Mouse (Mus musculus) heart, adult 11 months (tissue): ENCODE results near the gene Cers2.

ENCODE experiments used
- DNase-seq: peaks from one replicate; pipeline ENCODE4 v3.0.0; 2022

The Cers2 gene

GRCm38 (mm10) chr3:95290156-95290555 lies 24.4 kb upstream of the Cers2 start:
- no peak for DNase-seq

GRCm38 (mm10) chr3:95291041-95291440 lies 23.6 kb upstream of the Cers2 start:
- DNase-seq, result no peak

DNA sequence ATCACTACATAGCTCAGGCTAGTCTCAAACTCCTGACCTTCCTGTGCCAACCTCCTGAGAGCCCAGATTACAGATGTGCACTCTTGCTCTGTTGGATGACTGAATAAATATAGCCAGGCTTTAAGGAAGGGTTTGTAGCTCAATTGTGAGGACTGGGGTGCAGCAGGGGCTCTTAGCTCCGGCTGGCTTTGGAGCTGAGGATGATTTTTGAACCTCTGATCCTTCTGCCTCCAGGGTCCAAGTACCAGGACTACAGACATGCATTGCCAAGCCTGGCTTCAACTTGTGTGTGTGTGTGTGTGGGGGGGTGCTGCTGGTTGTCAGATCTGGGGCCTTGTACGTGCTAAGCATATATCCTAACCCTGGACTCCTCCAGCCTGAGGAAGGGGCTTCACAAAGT lies 21.7 kb upstream of the Cers2 start:
- DNase-seq, result no peak

DNA sequence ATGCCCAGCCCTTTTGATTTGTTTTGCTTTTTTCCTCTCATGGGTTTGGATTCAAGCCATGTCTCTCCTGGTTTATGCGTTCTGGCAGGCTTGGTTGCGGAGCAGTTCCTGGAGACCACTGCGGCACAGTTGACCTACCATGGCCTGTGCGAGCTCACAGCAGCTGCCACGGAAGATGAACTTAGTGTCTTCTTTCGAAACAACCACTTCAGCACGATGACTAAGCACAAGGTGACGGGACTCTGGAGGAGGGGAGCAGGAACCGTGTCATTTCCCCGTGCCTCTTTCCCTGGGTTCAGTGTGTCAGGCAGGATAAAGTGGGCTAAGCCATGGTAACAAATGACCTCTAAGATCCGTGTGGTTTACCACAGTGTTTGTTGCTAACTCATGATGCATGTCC lies 21.1 kb upstream of the Cers2 start:
- no peak for DNase-seq

- no peak for DNase-seq
Observed at GRCm38 (mm10) chr3:95294316-95294715, 20.3 kb upstream of the Cers2 start.

DNA sequence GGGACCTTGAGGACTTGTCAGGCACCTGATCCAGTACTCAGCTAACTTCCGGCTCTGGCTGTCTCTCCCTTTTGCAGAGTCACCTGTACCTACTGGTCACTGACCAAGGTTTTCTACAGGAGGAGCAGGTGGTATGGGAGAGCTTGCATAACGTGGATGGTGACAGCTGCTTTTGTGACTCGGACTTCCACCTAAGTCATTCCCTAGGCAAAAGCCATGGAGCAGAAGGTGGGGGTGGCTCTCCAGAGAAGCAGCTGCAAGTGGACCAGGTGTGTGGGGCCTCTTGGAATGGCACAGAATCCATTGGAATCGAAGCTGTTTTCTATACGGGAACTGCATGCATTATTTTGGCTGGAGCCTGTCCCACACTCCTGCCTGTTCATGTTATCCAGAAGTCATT lies 19.9 kb upstream of the Cers2 start:
- no peak for DNase-seq

DNA sequence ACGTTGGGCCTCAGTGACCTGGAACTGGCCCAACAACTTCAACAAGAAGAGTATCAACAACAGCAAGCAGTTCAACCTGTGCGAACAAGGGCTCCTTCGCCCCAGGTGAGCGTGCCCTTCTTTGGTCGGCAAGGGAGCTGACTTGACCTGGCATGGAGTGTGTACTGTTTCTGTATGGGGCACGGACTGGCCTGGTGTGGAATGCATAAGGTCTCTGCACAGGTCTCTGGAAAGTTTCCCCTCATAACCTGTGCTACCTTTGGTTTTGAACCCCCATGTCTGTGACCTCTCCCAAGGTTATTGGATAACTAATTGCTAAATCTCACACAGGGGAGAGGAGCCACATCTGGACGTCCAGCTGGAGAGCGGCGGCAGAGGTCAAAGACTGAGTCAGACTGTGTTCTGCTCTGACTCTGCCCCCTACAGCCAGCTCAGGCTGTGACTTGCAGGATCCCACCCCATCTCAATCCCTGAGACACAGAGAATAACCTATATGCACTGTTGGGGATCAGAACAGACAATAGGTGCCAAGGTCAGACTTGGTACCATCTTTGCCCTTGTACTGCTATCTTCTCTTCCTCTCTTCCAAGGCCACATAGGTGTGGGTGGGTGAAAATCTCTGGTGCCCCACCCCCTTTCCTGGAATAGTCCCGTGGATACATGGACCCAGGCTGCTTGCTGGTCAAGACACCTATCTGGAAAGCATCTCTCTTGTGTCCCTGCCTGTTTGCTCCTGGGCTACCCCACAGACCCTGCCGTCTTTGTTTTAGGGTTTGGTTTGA lies 19.1 kb upstream of the Cers2 start:
- DNase-seq, result no peak

DNA sequence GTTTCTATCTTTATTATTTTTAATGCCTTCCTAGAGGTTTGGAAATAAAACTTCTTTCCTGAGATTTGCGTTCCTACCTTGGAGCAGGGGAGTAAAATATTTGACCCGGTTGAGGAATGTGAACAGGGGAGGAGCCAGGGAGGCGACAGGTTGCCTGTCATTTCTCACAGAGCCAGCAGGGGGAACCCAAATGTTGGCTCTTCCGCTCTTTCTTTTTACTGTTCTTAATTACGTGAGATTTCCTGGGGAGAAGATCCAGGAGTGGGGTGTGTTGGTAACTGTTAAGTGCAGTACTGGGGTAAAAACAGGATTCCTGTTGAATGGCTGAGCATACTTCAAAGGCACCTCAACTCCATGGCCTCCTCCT lies 18.5 kb upstream of the Cers2 start:
- peak; percentile 92 for DNase-seq

DNA sequence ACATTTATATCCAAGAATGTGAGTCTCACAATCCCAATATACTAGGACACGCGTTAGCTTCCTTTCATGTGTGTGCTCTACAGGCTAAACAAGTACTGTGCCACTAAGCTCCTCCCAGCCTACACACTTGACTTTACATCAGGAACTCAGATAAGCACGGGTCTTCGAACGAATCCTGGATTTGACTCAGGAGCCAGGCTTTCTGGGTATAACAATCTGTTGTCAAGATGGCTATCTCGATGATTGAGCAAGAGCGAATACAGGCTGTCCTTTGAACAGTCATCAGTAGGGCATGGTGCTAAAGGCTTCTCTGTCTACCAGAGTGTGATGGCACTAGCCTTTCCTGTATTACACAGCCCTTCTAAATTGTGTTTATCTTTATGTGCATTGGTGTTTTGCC lies 16.6 kb upstream of the Cers2 start:
- no peak for DNase-seq

- DNase-seq, result peak; percentile 85
Observed at GRCm38 (mm10) chr3:95301204-95301796, 13.3 kb upstream of the Cers2 start.

GRCm38 (mm10) chr3:95306244-95306643 lies 8.3 kb upstream of the Cers2 start:
- DNase-seq, result peak; percentile 91

GRCm38 (mm10) chr3:95307100-95307499 lies 7.5 kb upstream of the Cers2 start, which contains the start of gene Anxa9:
TSS of gene Anxa9 (minus strand) at chr3:95307176.
- DNase-seq, result peak; percentile 94

DNA sequence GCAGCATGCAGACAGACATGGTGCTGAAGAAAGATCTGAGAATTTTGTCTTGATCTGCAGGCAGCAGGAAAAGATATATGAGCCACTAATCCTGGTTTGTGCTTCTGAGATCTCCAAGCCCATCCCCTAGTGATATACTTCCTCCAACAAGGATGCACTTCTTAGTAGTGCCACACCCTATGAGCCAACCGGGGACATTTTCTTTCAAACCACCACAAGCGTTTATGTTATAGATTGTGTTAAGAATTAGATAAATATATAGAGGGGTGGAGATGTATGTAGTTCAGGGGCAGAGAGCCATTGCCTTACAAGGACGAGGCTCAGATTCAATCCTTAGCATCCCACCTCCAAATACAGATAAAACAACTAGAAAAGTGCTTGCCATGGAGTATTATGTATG lies 4.1 kb upstream of the Cers2 start:
- peak; percentile 76 for DNase-seq

DNA sequence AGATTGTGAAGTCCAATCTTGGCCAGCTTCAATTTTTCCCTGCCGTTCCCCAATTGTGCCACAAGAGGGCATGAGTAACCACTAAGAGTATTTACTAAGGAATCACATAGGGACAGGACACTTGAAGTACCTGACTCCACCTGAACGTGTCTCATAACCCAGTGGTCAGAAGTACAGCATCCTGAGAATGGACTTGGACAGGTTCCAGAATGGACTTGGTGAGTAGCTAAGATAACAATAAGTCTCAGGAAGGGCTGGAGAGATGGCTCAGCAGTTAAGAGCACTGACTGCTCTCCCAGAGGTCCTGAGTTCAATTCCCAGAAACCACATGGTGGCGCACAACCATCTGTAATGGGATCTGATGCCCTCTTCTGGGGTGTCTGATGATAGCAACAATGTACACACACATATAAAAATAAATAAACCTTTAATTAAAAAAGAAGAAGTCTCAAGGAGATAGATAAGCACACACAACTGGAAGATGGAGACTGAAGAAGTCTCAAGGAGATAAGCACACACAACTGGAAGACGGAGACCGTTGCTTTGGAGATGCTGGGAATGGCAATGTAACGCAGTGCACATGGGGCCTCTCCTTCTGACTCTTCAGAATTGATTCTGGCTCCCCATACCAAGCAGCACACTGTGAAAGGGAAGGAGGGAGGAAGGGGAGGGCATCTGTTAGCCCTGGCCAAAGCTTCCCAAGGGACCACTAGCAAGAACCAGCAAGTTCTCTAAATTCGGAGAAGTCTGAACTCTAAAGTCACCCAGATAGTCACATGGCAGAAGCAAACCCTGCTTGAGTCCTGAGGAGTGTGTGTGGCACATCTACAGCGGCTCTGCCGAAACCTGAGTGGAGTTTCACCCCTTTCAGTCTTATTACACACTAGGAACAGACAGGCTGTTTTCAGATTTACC lies 3.4 kb upstream of the Cers2 start:
- peak; percentile 94 for DNase-seq

GRCm38 (mm10) chr3:95312623-95313022 lies 2.0 kb upstream of the Cers2 start:
- peak; percentile 96 for DNase-seq

DNA sequence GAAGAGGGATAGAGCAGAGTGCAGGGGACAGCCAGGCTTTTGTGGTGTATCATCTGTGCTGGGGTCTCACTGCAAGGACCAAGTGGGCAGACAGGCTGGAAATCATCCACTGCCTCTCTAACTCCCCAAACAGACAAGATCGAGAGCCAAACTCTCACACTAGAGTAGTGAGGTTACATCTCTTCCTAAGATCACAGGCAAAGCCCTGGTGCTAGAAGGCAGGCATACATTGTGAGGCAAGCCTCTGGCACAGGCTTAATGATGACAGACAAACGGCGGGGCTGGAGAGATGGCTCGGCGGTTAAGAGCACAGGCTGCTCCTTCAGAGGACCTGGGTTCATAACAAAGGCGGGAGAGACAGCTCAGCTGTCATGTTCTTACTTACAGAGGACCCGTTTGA lies 1.1 kb upstream of the Cers2 start:
- DNase-seq, result no peak

- peak; percentile 85 for DNase-seq
Observed at GRCm38 (mm10) chr3:95314075-95314474, 516 bp upstream of the Cers2 start.

GRCm38 (mm10) chr3:95315094-95315843 lies 678 bp downstream of the Cers2 start:
- DNase-seq, result peak; percentile 99

DNA sequence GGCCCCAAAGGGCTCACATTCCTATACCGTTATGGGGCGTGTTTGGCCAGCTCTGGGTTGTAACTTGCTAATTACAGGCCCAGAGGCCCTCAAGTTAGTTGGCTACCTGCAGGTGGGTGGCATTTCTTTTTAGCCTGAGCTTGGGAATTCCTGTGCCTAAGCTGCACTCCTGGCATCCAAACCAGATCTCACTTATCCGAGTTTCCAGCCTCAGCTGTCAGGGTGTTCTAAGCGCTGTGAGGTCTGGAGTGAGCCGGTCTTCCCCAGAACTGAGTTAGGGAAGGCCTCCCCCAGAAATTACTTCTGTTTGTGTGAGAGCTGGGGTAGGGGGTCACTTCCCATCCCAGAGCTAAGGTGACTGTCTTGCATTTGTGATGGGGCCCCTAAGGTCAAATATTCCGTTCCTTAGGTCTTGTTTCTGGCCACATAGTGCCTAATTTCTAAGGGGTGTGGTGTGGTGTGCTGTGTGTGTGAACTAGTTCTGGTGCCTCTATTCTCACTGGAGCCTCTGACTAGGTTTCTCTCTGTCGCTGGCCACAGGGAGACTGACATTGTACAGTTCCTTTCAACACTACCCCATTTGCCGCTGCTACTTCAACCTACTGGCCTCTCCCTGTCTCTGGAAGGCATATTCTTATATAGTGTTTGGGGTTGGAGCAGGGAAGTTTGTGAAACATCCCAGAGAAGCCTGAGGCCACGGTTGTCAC lies 1.4 kb downstream of the Cers2 start:
- no peak for DNase-seq

DNA sequence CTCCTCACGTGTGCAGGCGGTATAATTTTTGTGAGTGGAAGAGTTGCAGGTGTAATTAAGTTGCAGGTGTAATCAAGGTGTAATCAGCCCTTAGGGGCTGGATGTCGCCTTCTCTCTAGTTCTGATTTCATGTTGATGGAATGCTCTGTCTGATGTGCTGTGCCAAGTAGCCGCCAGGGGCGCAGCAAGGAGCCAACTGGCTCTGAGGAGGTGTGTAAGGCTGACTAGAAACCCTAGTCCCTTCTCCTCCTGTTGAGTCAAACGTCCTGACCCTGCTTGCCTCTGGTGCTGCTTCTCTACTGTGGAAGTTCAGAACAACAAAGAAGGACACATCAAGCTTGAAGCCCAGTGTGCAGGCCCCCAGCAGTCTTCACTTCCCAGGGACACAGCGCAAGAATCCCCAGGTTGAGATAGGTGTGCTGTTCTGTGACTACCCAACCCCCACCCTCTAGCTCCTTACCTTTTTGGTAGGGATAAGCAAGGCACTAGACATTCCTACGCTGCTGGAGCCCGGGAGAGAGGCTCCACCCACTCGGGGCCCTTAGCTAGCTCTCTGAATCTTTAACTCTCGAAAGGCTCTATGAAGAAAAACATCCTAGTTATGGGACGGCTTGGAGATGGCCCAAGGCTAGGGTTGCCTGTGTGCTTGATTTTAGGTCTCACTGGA lies 3.0 kb downstream of the Cers2 start:
- peak; percentile 94 for DNase-seq

DNA sequence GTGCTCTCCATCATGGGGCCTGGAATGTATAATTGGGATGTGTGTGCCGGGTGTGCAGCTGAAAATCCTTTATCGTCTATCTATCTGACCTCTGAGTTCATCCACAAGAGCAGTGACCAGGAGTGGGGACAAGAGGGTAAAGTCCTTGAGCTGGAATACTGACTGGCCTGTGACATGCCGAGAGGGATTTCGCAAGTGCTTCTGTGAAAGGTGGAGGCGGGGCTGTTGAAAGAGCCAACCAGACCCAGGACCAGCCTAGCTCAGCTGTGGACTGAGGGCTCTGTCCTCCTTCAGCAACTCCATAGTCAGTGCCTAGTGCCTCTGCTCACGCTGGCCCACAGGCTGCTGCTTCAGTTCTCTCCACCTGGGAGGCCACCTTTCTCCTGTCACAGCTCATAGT lies 4.0 kb downstream of the Cers2 start:
- peak; percentile 96 for DNase-seq

GRCm38 (mm10) chr3:95319110-95319509 lies 4.5 kb downstream of the Cers2 start:
- peak; percentile 73 for DNase-seq
